Mouse (Mus musculus) kidney, adult 2 months (tissue): Measurements from ENCODE around the gene Klhl33.

Source experiments
- CTCF ChIP-seq: fragments of 200-500 bp; conservative IDR thresholded peaks from 2 replicates; pipeline ENCODE4 v1.5.1; 2011; ENCODE audit warnings: low read depth, mild to moderate bottlenecking, control low read depth, low read length, moderate library complexity, mixed read lengths; ENCODE audit not compliant: insufficient read depth, insufficient read length
- POLR2A ChIP-seq: fragments of 200-500 bp; IDR thresholded peaks from one replicate; pipeline ENCODE4 v1.6.1; 2011; ENCODE audit warnings: low read depth, low read length, control low read depth

GRCm38 (mm10) chr14:50875591-50876230 is 21.6 kb downstream of the Klhl33 start:
- TF ChIP-seq POLR2A (no peak), CTCF (no peak)
